Comparison of ENCODE assay signal across 11 mouse cellular contexts in the genomic region with DNA sequence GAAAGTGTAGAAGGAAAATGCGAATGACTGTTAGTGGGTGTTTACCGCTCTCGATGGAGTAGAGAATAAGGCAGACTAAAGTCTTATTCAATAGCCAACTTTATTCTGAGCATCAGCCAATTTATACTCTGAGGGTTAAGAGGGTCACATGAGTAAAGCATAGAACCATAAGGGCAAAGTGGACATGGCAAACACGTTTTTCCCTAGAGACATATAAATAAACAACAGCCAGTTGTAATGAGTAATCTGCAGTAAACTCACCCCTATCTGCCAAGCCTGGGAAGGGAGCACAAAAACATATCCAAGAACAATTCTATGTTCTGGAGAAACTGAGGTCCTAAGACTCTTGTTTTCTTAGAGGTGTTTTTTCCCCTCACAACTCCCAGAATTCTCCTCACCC.
"Had no signal": no experiment of that assay in that cellular context is flagged by ENCODE, and none has a peak within 500 bp of the region (broad histone marks: within the 10 kb centered on the region; RNA-seq: fewer than 3 reads in every experiment).

No protein-coding gene starts in this region.

- DNase-seq: retina, postnatal 1 day; right cerebral cortex, postnatal 14 days; right cerebral cortex, postnatal 25 days; right cerebral cortex, postnatal 4 days; spleen, adult 18-20 months; thymus, adult 18-20 months; thymus, adult 2 months; thymus, postnatal 14 days; thymus, postnatal 25 days; thymus, postnatal 36 days; thymus, postnatal 4 days had no signal
